Mouse (Mus musculus) granulocyte monocyte progenitor cell, adult 5-6 weeks (primary cell): ENCODE results near the gene Med31. TPM values are rescaled to one million over a fixed set of nuclear protein-coding genes. Genes with fewer than 3 reads are reported as not detected.
A peak's percentile ranks its signal among the peaks of the same experiment; 100 is the strongest.
"Not testable (repeated sequence)": the region's sequence is repeated elsewhere in the genome, so short reads cannot be mapped to it uniquely, and the experiment has no call there.

Experiments used
- ATAC-seq: replicated peaks from 2 replicates; pipeline ENCODE4 v1.8.0; 2016; ENCODE audit warnings: mild to moderate bottlenecking, moderate TSS enrichment, inconsistent platforms; ENCODE audit not compliant: poor library complexity, severe bottlenecking
- total RNA-seq, 2 experiments: library from RNA; stranded (forward) in 1 of 2; stranded (reverse) in 1 of 2; fragments of 200-712, 200-1000 nt in 1 of 2; fragments of >200 nt in 1 of 2; fragmentation: Nextera tagmentation in 1 of 2; gene quantifications; 2 replicates each; pipeline ENCODE4 v1.2.3; 2014 to 2017

Med31 gene
- total RNA-seq, 2 experiments from 2014 or later, result 12.4 to 12.7 TPM

- peak; percentile 28 for ATAC-seq
These were observed 8.8 kb downstream of the Med31 start, which contains the start of gene Gm43951 for GRCm38 (mm10) chr11:72206341-72207203. Gene Gm43951 (minus strand): TSS chr11:72206840.

- ATAC-seq, result no peak
These were observed 10.1 kb downstream of the Med31 start for GRCm38 (mm10) chr11:72205256-72205655.

GRCm38 (mm10) chr11:72203440-72203839, 12.0 kb downstream of the Med31 start:
- no peak for ATAC-seq

- ATAC-seq, result no peak
These were observed 18.9 kb downstream of the Med31 start for GRCm38 (mm10) chr11:72196506-72196905.

- ATAC-seq, result no peak
These were observed 21.1 kb downstream of the Med31 start for GRCm38 (mm10) chr11:72194259-72194658.

- ATAC-seq, result no peak
These were observed 24.5 kb downstream of the Med31 start for GRCm38 (mm10) chr11:72190857-72191256.

GRCm38 (mm10) chr11:72184252-72184651, 31.1 kb downstream of the Med31 start:
- ATAC-seq, result no peak

GRCm38 (mm10) chr11:72181136-72181535, 34.3 kb downstream of the Med31 start:
- ATAC-seq, result no peak

GRCm38 (mm10) chr11:72180556-72180955, 34.8 kb downstream of the Med31 start:
- ATAC-seq, result no peak

- ATAC-seq, result no peak
These were observed 38.8 kb downstream of the Med31 start for GRCm38 (mm10) chr11:72176553-72176952.

- ATAC-seq, result no peak
These were observed 39.4 kb downstream of the Med31 start for GRCm38 (mm10) chr11:72175966-72176365.

- no peak for ATAC-seq
These were observed 40.7 kb downstream of the Med31 start for GRCm38 (mm10) chr11:72174721-72175120.

GRCm38 (mm10) chr11:72173506-72173905, 41.9 kb downstream of the Med31 start:
- no peak for ATAC-seq

- not testable (repeated sequence) for ATAC-seq
These were observed 43.5 kb downstream of the Med31 start for GRCm38 (mm10) chr11:72171906-72172305.

GRCm38 (mm10) chr11:72169871-72170270, 45.5 kb downstream of the Med31 start:
- ATAC-seq, result no peak

- ATAC-seq, result no peak
These were observed 52.2 kb downstream of the Med31 start for GRCm38 (mm10) chr11:72163198-72163597.

Other genes starting within 250 kb of the Med31 start
- gene Aipl1, start 178.1 kb downstream of the Med31 start, total RNA-seq (2014; fragmentation: Nextera tagmentation), result not detected in 2 replicates
- 0.41 and 1.1 TPM in 2 replicates for gene Aipl1, start 178.1 kb downstream of the Med31 start, total RNA-seq (2017)
- 7.5 and 14.4 TPM in 2 replicates for gene Pimreg, start 173.6 kb downstream of the Med31 start, total RNA-seq (2014; fragmentation: Nextera tagmentation)
- gene Pimreg, start 173.6 kb downstream of the Med31 start, total RNA-seq (2017), result 12.4 and 17.0 TPM in 2 replicates
- gene Pitpnm3, start 79.8 kb downstream of the Med31 start, total RNA-seq (2014; fragmentation: Nextera tagmentation), result not detected in 2 replicates
- not detected in 2 replicates for gene Pitpnm3, start 79.8 kb downstream of the Med31 start, total RNA-seq (2017)
- 0.21 TPM in 1 of 2 replicates, not detected in the other for gene Gm43951, start 8.8 kb downstream of the Med31 start, total RNA-seq (2014; fragmentation: Nextera tagmentation)
- gene Gm43951, start 8.8 kb downstream of the Med31 start, total RNA-seq (2017), result 1.0 and 1.1 TPM in 2 replicates
- gene 4933427D14Rik, start 8.1 kb downstream of the Med31 start, total RNA-seq (2014; fragmentation: Nextera tagmentation), result 10.4 and 12.1 TPM in 2 replicates
- 7.2 and 34.4 TPM in 2 replicates for gene 4933427D14Rik, start 8.1 kb downstream of the Med31 start, total RNA-seq (2017)
- gene Txndc17, start 8.0 kb downstream of the Med31 start, total RNA-seq (2014; fragmentation: Nextera tagmentation), result 115 and 151 TPM in 2 replicates
- gene Txndc17, start 8.0 kb downstream of the Med31 start, total RNA-seq (2017), result 36.3 and 66.3 TPM in 2 replicates
- not detected in 2 replicates for gene Slc13a5, start 51.6 kb upstream of the Med31 start, total RNA-seq (2014; fragmentation: Nextera tagmentation)
- gene Slc13a5, start 51.6 kb upstream of the Med31 start, total RNA-seq (2017), result not detected in 2 replicates
- gene Xaf1, start 86.0 kb upstream of the Med31 start, total RNA-seq (2014; fragmentation: Nextera tagmentation), result 3.6 and 8.9 TPM in 2 replicates
- gene Xaf1, start 86.0 kb upstream of the Med31 start, total RNA-seq (2017), result 2.0 and 11.7 TPM in 2 replicates
- not detected in 2 replicates for gene Fbxo39, start 98.9 kb upstream of the Med31 start, total RNA-seq (2014; fragmentation: Nextera tagmentation)
- gene Fbxo39, start 98.9 kb upstream of the Med31 start, total RNA-seq (2017), result not detected in 2 replicates
- not detected in 2 replicates for gene Tekt1, start 146.8 kb upstream of the Med31 start, total RNA-seq (2014; fragmentation: Nextera tagmentation)
- 0.15 TPM in 1 of 2 replicates, not detected in the other for gene Tekt1, start 146.8 kb upstream of the Med31 start, total RNA-seq (2017)
- 0.79 and 1.2 TPM in 2 replicates for gene Smtnl2, start 196.1 kb upstream of the Med31 start, total RNA-seq (2014; fragmentation: Nextera tagmentation)
- gene Smtnl2, start 196.1 kb upstream of the Med31 start, total RNA-seq (2017), result not detected in 2 replicates
- not detected in 2 replicates for gene Ggt6, start 219.9 kb upstream of the Med31 start, total RNA-seq (2014; fragmentation: Nextera tagmentation)
- gene Ggt6, start 219.9 kb upstream of the Med31 start, total RNA-seq (2017), result not detected in 2 replicates
- gene Mybbp1a, start 225.8 kb upstream of the Med31 start, total RNA-seq (2014; fragmentation: Nextera tagmentation), result 172 and 173 TPM in 2 replicates
- gene Mybbp1a, start 225.8 kb upstream of the Med31 start, total RNA-seq (2017), result 132 and 239 TPM in 2 replicates